Mouse (Mus musculus): ENCODE measurements at regions not wholly inside any gene's neighbourhood (a gene's known extent, or its start where the extent isn't known, plus 50 kb on each side); places are given as distances from the start of the nearest gene placed in this dataset.

DNA sequence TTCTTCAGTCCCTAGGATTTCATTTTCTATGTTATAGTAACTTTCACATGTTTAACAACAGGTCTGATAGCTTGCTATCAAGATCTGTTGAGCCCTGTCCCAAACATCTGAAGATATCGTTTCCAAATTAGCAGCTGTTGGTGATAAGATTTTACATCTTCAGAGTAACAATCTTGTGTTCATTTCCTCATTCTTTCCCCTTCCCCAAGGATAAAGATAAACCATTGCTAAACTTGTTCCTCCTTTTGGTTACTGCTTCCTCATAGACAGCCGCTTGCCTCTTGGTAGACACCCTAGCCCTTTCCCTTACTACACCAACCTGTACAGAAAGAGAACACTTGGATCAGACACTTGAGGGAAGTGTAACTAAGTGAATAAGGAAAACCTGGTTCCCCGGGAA lies 58.6 kb downstream of the Kcnrg start:
- in situ Hi-C loops (cut with MboI) = no loop called here

DNA sequence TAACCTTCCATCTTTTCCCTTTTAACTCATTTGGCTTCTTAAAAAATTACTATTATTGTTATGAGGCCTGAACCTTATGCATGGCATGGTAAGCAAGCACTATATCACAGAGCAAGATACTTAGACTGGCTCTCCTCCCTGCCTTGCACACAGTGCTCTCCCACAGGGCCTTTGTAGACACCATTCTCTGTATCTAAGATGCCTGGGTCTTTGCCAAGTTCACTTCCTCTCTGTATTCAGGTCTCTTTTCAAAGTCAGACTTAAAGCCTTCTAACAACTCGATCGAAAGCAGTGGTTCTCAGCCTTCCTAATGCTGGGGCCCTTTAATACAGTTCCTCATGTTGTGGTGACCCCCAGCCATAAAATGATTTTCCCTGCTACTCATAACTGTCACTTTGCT lies 65.9 kb downstream of the Kcnrg start:
- in situ Hi-C loops (cut with MboI) = no loop called here

DNA sequence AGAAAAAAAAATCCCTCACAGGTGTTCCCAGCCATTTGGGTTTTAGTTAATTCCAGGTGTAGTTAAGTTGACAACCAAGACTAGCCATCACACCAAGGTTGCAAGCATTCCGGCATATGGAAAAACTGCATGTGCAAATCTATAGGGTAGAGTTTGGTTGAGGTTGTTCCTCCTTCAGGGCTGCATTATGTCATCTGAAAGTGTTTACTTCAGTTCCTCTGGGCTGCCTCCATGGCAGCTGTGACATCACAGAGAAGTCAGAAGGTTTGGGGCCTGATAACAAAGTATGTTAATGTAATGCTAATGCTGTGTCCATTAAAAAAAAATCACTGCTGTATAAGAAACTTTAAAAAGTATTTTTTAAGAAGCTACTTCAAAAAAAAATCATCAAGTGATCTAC lies 70.8 kb downstream of the Kcnrg start:
- in situ Hi-C loops (cut with MboI) = no loop called here

DNA sequence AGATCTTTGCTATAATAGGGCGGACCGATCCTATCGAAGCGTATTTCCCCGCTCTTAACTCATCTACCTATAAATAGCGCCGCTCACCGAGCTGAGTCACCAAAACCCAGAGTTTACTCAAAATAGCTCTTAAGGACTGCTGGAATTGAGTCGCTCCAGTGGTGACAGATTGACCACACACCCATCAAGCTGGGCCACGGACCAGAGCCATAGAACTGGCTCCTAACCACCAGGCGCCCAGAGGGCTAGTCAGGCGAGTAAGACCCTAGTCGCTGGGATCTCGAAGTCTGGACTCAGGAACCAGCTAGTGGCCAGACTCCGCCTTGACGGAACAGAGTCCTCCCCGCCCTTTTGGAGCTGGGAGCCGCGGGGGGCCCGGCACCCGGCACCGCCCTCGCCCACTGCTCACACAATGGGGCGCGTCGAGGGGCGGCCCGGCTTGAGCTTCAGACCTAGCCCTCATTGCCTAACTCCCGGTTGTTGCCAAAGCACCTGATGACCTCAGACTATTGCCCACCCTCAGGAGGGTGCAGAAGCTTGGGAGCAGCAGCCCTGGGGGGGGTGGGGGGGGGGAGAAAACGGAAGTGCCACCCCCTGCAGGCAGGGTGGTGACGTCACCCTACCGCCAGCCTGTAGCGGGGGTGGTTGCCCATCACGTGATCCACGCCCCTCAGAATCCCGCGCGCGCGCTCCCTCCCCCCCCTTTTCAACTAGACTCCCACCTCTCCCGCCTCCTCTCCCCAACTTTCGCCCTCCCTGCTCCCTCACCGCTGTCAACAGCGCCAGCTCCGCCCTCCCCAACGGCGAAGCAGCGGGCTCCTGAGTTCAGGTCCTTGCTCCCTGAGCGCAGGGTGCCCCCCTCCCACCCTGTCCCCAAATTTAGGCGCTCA lies 73.8 kb downstream of the Kcnrg start:
- in situ Hi-C loops (cut with MboI) = loop anchor here (5.0 kb wide), 1 partner anchor 34 kb away; no protein-coding TSS in a partner anchor

DNA sequence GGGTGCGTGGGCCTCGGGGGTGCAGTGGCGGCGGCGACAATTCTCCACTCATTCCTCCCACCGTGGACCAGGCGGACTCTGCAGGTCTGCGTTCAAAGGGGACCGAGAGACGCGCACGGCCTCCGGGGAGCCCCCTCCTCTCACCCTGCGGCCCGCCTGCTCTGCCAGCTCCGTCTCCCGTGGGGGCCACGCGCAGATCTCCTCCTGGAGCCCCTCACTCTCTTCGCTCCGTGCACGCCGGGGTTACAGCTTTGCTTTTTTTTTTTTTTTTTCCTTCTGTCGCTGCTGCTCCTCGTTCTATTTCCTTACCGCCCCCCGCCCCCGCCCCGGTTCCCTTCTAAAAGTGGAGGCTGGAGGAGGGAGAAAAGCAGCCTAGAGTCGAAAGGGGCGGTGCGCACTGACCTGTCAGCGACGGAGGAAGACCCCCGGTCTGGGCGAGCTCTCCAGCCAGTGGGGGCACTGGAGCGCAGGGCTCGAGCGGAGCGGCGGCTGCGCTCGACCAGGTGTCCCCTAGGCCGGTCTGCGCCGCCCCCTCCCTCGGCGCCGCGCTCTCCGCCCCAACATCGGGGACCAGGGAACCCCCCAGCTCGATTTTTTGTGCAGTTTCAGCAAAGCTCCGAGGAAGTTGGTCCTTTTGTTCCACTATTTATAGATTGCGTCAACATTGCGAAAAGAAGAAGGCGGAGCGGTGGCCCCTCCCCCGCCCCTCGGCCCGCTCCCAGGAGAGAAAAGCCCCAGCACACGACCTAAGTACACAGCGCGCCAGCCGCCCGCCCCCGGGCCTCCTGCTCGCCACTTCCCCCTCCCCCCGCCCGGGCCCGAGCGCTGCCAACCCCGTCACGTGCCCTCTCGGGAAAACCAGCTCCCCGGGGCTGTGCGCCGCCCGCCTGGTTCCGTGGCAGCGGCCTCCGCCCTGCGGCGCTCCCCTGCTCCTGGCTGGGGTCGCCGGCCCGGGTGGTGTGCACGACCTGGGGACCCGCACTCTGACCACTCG lies 74.7 kb downstream of the Kcnrg start:
- in situ Hi-C loops (cut with MboI) = loop anchor here (5.0 kb wide), 1 partner anchor 35 kb away; no protein-coding TSS in a partner anchor

DNA sequence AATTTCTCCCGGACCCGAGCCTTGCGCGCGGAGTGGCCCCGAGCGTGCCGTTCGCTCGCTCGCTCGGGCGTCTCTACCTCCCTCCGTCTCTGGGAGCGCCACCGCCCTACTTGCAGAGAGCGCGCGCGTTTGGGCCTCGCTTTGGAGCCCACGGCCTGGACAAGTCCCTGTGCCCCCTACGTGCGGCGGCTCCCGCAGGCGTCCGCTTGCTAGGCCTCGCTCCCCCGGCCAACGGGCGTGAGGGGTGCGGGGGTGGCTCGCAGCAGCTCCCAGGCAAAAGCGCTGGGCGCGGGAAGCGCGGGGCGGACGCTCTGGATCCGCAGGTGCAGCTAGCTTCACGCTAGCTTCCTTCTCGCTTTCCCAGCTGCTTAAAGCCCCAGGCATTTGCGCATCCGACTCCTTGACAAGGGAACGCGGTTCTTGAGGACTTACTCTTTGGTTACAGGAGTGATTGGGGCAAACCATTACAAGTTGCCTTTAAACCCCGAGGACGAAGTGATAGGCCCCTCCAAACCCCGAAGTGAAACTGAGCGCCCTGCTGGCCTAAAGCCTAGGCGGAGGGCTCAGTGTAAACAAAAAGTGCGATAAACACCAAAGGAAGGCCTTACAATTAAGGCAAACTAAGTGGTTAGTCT lies 75.6 kb downstream of the Kcnrg start:
- in situ Hi-C loops (cut with MboI) = loop anchor here (5.0 kb wide), 1 partner anchor 36 kb away; no protein-coding TSS in a partner anchor

DNA sequence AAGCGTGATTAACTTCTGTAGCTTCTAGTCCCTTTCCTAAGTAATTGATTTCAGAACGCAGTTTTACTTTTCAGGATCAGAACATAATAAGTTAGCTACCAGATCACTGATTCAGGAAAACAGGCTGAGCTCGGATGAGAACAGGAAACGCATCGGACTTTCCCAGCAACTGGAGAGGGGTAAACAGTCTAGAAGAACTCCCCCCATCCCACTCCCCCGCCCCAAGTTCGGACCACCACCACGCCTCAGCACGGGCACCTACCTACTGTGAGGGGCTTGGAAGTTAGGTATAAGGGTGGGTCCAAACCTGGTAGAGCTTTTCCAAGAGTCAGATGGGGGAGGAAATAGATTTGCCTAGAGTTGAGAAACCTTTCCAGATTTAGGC lies 76.1 kb downstream of the Kcnrg start:
- in situ Hi-C loops (cut with MboI) = loop anchor here (5.0 kb wide), 1 partner anchor 36 kb away; no protein-coding TSS in a partner anchor

DNA sequence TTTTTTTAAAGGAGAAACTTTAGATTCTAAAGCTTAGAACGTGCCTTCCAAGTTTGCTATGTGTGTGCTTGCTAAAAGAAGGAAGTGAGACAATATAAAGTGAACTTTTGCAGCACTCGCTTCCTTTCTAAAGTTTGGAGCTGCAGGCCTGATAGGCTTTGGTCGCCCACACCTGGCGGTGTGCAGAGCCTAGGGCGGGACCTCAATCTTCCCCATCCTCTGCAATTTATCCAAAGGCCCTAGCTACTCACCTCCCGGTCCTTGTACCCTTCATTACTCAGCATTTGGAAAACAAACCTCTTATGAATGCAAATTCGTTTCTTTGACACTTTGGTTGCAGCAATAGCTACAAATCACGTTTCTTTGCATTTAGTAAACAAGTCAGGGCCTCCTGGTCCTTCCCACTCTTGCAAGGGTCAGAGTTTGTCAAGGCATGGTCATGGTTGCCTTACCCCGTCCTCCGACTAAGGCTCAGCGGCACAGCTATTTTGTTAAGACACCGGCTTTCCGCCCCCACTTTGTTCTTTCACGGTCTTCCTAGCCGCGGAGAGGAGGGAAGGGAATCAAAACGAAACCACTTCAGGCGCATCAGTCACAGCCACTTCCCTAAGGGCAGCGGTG lies 76.6 kb downstream of the Kcnrg start:
- in situ Hi-C loops (cut with MboI) = loop anchor here (5.0 kb wide), 1 partner anchor 37 kb away; no protein-coding TSS in a partner anchor

DNA sequence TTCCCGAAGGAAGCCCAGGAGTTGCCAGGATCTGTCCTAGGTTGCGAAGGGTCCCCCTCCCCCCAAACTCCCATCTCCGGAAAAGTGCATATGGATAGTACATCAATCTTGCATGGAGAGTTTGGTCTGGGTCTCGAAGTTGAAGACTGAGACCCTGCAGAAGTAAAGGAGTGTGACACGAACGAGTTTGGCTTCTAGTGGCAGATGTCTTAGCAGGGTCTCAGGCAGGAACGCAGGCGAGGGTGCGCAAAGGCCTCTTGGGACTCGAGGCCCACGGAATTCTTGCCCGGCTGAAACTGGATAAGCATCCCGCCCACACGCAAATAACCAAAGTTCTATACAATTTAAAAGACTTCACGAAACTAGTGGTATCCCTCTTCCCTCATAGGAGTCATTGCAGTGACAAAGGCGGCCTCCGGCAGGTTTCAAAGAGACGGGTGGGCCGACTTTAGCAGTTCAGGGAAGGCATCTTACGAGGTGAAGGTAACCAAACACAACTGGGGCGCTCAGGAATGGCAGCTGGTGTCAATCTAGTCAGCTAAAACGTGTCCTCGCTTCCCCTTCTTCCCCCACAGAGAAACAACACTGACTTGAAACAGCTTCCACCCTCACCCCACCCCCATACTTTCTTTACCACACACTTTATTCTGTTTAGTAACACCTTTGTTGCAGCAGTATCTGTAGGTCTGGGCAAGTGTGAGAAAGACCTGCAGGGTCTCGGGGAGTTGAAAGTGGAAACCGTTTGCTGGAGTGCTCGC lies 77.4 kb downstream of the Kcnrg start:
- in situ Hi-C loops (cut with MboI) = loop anchor here (5.0 kb wide), 1 partner anchor 37 kb away; no protein-coding TSS in a partner anchor

DNA sequence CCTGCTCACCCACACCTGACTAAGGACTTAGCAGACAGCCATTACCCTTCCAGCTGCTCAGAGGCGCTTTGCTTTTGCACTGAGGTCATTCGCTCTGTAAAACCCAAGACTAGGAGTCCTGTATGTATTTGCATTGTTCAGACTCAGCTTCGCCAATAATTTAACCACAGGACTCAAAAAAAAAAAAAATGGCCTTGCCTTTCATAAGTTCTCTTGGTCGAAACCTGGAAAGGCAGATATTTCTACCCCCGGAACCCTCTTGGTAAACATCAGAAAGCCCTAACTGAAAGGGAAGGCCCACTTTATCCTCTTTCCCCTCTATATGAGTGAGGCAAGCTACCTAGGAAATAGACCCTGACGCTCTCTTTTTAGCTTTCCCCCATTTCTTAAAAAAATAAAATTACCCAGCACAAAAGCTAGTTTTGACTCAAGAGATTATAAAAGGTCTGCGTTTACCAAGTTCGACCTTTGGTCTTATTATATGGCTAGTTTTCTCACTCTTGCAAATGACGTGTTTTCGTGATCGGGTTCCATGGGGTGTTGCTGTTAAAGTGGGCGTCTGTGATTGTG lies 78.1 kb downstream of the Kcnrg start:
- in situ Hi-C loops (cut with MboI) = no loop called here

DNA sequence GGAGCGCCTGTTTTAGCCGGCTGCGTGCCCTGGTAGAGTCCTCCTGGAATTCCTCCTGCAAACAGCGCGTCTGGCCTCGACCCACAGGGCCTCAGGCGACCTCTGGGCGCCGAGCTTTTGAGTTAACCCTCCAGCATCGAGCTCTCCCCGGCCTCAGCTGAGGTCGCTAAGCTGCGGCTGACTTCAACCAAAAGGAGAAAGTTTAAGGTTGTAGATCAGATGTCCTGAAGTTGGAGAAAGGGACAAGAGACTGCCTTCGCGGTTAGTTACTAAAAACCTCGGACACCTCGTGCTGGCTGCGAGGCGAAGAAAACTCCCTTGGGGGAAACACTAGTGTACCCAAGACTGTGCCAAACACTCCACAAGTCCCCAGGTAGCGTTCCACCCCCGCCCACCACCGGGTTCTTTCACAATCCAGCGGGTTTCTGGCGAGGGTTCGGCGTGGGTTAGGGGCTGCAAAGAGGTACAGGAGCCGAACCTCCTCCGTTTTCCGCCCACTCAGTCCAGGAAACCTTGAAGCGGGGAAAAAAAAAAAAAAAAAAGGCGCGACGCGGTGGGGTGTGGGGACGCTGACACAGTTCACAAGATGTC lies 78.9 kb downstream of the Kcnrg start:
- in situ Hi-C loops (cut with MboI) = no loop called here

DNA sequence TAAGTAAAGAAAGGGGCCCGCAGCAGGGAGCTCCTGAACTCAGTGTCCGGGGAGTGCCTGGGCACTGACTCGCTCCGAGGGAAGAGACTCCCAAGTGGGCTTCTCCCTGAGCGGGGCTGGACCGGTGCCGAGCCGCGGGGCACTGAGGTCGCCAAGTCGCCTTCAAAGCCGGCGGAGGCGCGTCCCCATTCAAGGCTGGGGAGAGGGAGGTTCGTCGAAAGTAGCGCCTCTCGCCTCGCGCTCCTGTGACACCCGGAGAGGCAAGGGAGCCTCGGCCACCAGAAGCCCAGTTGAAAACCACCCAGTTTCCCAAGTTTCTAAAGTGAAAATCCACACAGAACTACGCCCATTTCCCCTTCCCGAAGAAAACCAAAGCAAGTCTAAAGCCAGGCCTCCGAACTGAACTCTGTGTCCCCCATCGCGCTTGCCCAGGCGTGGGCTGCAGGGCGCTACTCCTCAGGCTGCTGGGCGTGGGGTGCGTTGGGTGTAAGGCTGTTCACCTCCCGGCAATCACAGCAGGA lies 79.6 kb downstream of the Kcnrg start:
- in situ Hi-C loops (cut with MboI) = no loop called here

DNA sequence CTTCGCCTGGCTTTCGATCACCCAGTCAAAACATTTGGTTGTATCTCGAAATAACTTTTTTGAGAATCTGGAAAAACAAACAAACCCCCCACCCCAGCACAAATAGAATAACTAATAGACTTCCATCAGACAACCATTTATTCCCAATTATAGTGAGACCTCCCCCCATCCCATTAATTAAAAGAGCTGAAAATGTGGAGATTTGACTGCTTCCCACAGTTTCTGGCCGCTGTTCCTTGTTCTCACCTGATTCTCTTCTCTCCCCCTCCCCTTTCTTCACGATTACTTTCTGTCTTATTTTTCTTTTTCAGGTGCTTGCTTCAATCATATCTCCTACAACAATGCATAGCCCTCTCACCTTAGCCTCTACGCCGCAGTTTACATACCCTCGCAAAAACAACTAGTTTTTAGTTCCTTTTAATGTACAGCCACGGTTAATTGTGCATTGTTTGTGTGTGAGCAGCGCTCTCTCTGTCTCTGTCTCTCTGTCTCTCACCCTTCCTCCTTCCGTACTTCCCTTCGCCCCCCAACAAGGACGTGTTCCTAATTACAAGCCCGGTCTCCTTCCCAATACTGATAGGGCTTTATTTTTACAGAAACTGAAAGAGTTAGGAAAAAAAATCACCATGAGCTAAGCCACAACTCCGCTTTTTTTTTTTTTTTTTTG lies 80.2 kb downstream of the Kcnrg start:
- in situ Hi-C loops (cut with MboI) = no loop called here

DNA sequence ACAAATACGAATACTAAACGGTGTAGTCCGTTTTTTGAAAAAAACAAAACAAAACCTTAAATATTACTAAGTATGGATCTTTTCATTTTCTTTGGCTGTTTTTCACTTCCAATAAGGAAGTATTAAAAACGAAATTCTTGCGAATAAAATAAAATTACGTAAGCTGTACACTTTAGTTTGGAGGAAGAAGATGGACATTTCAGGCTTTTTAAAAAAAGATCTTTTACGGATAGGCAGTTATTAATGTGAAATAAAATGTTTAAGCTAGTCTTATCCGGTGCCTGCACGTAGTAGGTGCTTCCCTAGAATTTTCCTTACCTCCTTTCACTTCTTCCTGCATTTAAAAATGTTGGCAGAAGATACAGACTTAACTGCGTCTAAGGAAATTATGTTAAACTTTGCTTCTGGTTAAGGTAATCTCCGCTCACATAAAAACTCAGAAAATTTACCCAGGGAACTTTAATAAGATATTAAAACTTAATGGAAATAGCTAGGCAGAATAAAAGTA lies 80.8 kb downstream of the Kcnrg start:
- in situ Hi-C loops (cut with MboI) = no loop called here

DNA sequence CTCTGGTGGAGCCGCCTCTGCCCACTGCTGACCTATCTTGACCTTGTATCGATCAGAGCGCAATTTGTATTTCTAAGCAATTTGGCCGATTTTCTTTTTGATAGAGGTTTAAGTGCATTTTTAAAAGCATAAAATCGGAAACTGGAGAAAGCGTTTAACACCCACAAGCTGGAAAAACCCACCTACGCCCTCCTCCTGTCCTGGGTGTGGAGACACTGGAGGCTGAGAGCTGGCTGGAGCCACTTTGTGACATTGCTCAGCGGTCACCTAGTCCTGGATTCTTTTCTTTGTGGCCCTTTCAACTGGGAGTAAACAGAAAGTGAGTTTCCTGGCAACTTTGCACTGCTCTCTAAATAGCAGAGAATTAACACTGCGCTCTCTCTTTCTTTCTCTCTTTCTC lies 81.4 kb downstream of the Kcnrg start:
- in situ Hi-C loops (cut with MboI) = no loop called here

DNA sequence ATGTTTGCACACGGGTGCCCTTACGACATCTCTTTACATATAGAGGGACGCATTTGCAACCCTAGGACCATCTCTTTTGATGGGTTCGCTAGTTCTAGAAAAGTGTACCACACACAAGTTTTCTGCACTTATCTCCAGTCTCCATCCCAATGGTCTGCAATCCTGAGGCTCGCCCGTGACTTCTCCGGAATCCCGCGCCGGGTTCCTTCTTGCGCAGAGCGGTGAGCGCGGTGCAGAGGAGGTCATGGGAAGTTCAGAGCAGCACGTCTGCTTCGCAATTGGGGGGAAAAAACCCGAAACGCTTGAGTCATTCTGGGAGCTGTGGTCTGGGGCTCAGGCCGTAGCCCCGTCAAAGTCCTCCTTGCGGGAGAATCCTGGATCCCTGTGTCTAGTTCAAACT lies 82.0 kb downstream of the Kcnrg start:
- in situ Hi-C loops (cut with MboI) = no loop called here

DNA sequence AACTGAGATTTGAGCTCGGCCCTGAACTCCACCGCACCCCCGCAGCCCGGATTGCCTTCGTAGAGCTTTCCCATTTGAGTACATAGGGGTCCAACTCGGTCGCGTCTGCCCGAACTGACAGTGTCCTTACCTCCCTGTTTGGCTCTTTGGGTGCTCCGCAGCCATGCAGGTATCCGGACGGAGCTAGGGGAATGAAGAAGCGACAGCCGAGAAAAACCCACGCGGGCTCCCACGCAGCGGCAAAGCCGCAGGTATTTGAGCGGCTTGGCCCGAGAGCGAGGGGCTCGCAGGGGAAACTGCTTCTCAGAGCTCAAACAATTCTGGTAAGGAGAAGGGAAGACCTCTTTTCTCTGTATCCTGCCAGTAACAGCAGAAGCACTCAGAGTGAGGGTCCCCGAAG lies 82.5 kb downstream of the Kcnrg start:
- in situ Hi-C loops (cut with MboI) = no loop called here

DNA sequence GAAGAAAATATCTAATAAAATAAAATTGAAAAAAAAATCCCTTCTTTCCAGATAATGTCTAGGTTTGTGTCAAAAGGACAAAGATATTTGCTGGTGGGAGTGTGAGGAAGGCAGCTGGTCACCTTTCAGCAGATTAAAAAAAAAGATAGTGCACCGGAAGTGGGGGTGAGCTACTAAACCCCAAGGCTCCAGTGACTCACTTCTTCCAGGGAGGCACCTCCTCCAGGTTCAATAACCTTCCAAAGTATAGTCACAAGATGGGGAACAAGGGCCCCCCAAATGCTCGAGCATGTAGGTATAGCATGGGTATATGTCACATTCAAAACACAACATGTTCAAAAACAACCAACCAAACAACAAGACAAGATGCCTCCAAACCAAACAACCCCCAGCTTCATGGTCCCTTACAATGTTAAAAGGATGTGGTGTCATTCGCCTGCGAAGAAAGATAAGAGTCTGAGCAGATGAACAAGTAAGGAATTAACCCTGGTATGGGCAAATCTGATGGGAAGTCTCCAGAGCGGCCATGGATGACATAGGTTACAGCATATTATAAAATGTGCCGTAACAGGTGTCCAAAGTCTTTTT lies 84.6 kb downstream of the Kcnrg start:
- in situ Hi-C loops (cut with MboI) = no loop called here
